Mouse (Mus musculus) G1E-ER4 (cell line): ENCODE data around the gene Fgfr2. TPM values are rescaled to one million over a fixed set of nuclear protein-coding genes. Genes with fewer than 3 reads are reported as not detected.

Source experiments
- GATA1 ChIP-seq: IDR thresholded peaks from one replicate; pipeline ENCODE4 v1.8.0; 2012; ENCODE audit warnings: low read length, inconsistent platforms
- polyA plus RNA-seq: library from polyadenylated mRNA; stranded (reverse); fragments of >175 nt; gene quantifications from 2 replicates; pipeline ENCODE4 v1.2.3, GENCODE M21; 2012

Gene Fgfr2
- polyA plus RNA-seq, 1 experiment = not detected

- no peak for TF ChIP-seq GATA1
These were observed 2532.2 kb downstream of the Fgfr2 start for GRCm38 (mm10) chr7:130590845-130591437.

- no peak for TF ChIP-seq GATA1
These were observed 2532.9 kb downstream of the Fgfr2 start for GRCm38 (mm10) chr7:130590081-130590828.

GRCm38 (mm10) chr7:130586521-130587072 lies 2536.6 kb downstream of the Fgfr2 start:
- TF ChIP-seq GATA1 = no peak

GRCm38 (mm10) chr7:130578607-130579006 lies 2544.5 kb downstream of the Fgfr2 start:
- TF ChIP-seq GATA1 = no peak

GRCm38 (mm10) chr7:130578066-130578465 lies 2545.1 kb downstream of the Fgfr2 start:
- no peak for TF ChIP-seq GATA1

GRCm38 (mm10) chr7:130577388-130578003 lies 2545.7 kb downstream of the Fgfr2 start, which contains the start of gene Tacc2:
Gene Tacc2 (plus strand): TSS chr7:130577438.
- no peak for TF ChIP-seq GATA1

GRCm38 (mm10) chr7:130576981-130577380 lies 2546.2 kb downstream of the Fgfr2 start:
- TF ChIP-seq GATA1 = no peak

- TF ChIP-seq GATA1 = no peak
These were observed 2548.7 kb downstream of the Fgfr2 start for GRCm38 (mm10) chr7:130574211-130574991.

GRCm38 (mm10) chr7:130573746-130574145 lies 2549.4 kb downstream of the Fgfr2 start:
- TF ChIP-seq GATA1 = no peak

- no peak for TF ChIP-seq GATA1
These were observed 2550.3 kb downstream of the Fgfr2 start, which contains the start of gene Nsmce4a for GRCm38 (mm10) chr7:130572821-130573220. Gene Nsmce4a (minus strand): TSS chr7:130573118.

GRCm38 (mm10) chr7:130570472-130570871 lies 2552.7 kb downstream of the Fgfr2 start:
- no peak for TF ChIP-seq GATA1

- no peak for TF ChIP-seq GATA1
These were observed 2554.2 kb downstream of the Fgfr2 start for GRCm38 (mm10) chr7:130568783-130569436.

GRCm38 (mm10) chr7:130564596-130564995 lies 2558.6 kb downstream of the Fgfr2 start:
- no peak for TF ChIP-seq GATA1

- no peak for TF ChIP-seq GATA1
These were observed 2559.3 kb downstream of the Fgfr2 start for GRCm38 (mm10) chr7:130563880-130564279.

GRCm38 (mm10) chr7:130563276-130563675 lies 2559.9 kb downstream of the Fgfr2 start:
- TF ChIP-seq GATA1 = no peak

GRCm38 (mm10) chr7:130560933-130561332 lies 2562.2 kb downstream of the Fgfr2 start:
- TF ChIP-seq GATA1 = no peak
